20 mouse cellular contexts compared by ENCODE assay signal in genomic region chr11:103294066-103294465, GRCm38 (mm10). TPM values are rescaled to one million over a fixed set of nuclear protein-coding genes. Genes with fewer than 3 reads are reported as not detected.
DNase-seq lines count a peak whose midpoint lies in the region; ATAC-seq and TF ChIP-seq lines count a peak whose summit lies in the region.
"Had no signal": no experiment of that assay in that cellular context is flagged by ENCODE, and none has a peak within 500 bp of the region (broad histone marks: within the 10 kb centered on the region; RNA-seq: fewer than 3 reads in every experiment).

No protein-coding gene starts in this region.

- WGBS in heart, embryonic 10.5 days, result 82% methylated on average over 6 of the region's 6 CpGs
- 65% methylated on average over 6 of the region's 6 CpGs for WGBS in limb, embryonic 14.5 days
- 92% methylated on average over 6 of the region's 6 CpGs for WGBS in midbrain, embryonic 15.5 days

- peak; percentile 97 for DNase-seq in heart, adult 11 months
- DNase-seq in heart, embryonic 10.5 days (ENCODE audit: low spot score), result no peak
- DNase-seq in embryo, embryonic 10.5 days (ENCODE audit: low spot score), result peak; percentile 30
- peak; percentile 65 to 74 for DNase-seq in heart, adult 9 months (ENCODE audit: low spot score in 2 of 2)
- DNase-seq in limb, embryonic 14.5 days (ENCODE audit: low spot score), result peak; percentile 71
- DNase-seq in cerebellum, adult 11-12 months, result no peak
- no peak for DNase-seq in urinary bladder, postnatal 25 days (ENCODE audit: low spot score)
- DNase-seq: adrenal gland, postnatal 36 days; cerebellum, adult 9-11 months; kidney, adult 9 months; left cerebral cortex, postnatal 4 days; lung, postnatal 36 days; right cerebral cortex, postnatal 4 days had no signal

- no peaks in the 10 kb centered on the region for H3K9me3 ChIP-seq in heart, embryonic 10.5 days
- H3K9me3 ChIP-seq in limb, embryonic 14.5 days (ENCODE audit: control insufficient read depth, low read length), result no peaks in the 10 kb centered on the region
- no peaks in the 10 kb centered on the region for H3K9me3 ChIP-seq in midbrain, embryonic 15.5 days
- H3K9me3 ChIP-seq: embryonic facial prominence, embryonic 13.5 days; forebrain, embryonic 13.5 days; G1E; midbrain, embryonic 12.5 days; neural tube, embryonic 12.5 days; stomach, embryonic 15.5 days had no signal

- no peaks in the 10 kb centered on the region for H3K36me3 ChIP-seq in heart, embryonic 10.5 days
- no peaks in the 10 kb centered on the region for H3K36me3 ChIP-seq in limb, embryonic 14.5 days (ENCODE audit: control insufficient read depth, insufficient read depth, low read length)
- no peaks in the 10 kb centered on the region for H3K36me3 ChIP-seq in midbrain, embryonic 15.5 days (replicated peaks)
- H3K36me3 ChIP-seq: embryonic facial prominence, embryonic 13.5 days; G1E; midbrain, embryonic 12.5 days; neural tube, embryonic 12.5 days; stomach, embryonic 15.5 days had no signal

- H3K4me3 ChIP-seq in heart, embryonic 10.5 days, result no peak overlapping the region
- no peak overlapping the region for H3K4me3 ChIP-seq in limb, embryonic 14.5 days (replicated peaks; ENCODE audit: low read length)
- H3K4me3 ChIP-seq in midbrain, embryonic 15.5 days, result no peak overlapping the region
- H3K4me3 ChIP-seq: embryonic facial prominence, embryonic 13.5 days; forebrain, embryonic 13.5 days; midbrain, embryonic 12.5 days; neural tube, embryonic 12.5 days; stomach, embryonic 15.5 days had no signal

- H3K27me3 ChIP-seq in heart, embryonic 10.5 days (ENCODE audit: insufficient read depth, poor library complexity, severe bottlenecking), result 0 out of 2 replicates have a peak, but pooled peaks cover 6% of the 10 kb centered on the region
- no peaks in the 10 kb centered on the region for H3K27me3 ChIP-seq in limb, embryonic 14.5 days (ENCODE audit: control insufficient read depth, insufficient read depth, low read length)
- H3K27me3 ChIP-seq in midbrain, embryonic 15.5 days (replicated peaks), result no peaks in the 10 kb centered on the region
- H3K27me3 ChIP-seq: embryonic facial prominence, embryonic 13.5 days; forebrain, embryonic 13.5 days; midbrain, embryonic 12.5 days; neural tube, embryonic 12.5 days; stomach, embryonic 15.5 days had no signal

- H3K9ac ChIP-seq in limb, embryonic 14.5 days (ENCODE audit: low read depth, low read length, severe bottlenecking), result no peak overlapping the region
- no peak overlapping the region for H3K9ac ChIP-seq in midbrain, embryonic 15.5 days
- H3K9ac ChIP-seq: embryonic facial prominence, embryonic 13.5 days; forebrain, embryonic 13.5 days; midbrain, embryonic 12.5 days; neural tube, embryonic 12.5 days; stomach, embryonic 15.5 days had no signal

- no peak for TF ChIP-seq POLR2A in limb, embryonic 14.5 days (IDR thresholded peaks at IDR 0.05; ENCODE audit: borderline replicate concordance, extremely low read depth, insufficient read depth, insufficient read length)

- H3K4me2 ChIP-seq in limb, embryonic 14.5 days (replicated peaks; ENCODE audit: low read depth, low read length, severe bottlenecking), result no peak overlapping the region
- H3K4me2 ChIP-seq in midbrain, embryonic 15.5 days, result no peak overlapping the region
- H3K4me2 ChIP-seq: embryonic facial prominence, embryonic 13.5 days; forebrain, embryonic 13.5 days; midbrain, embryonic 12.5 days; neural tube, embryonic 12.5 days; stomach, embryonic 15.5 days had no signal

- no peak overlapping the region for H3K27ac ChIP-seq in heart, embryonic 10.5 days
- H3K27ac ChIP-seq in limb, embryonic 14.5 days (replicated peaks; ENCODE audit: low read depth, low read length), result no peak overlapping the region
- H3K27ac ChIP-seq in midbrain, embryonic 15.5 days, result no peak overlapping the region
- H3K27ac ChIP-seq: embryonic facial prominence, embryonic 13.5 days; forebrain, embryonic 13.5 days; midbrain, embryonic 12.5 days; neural tube, embryonic 12.5 days; stomach, embryonic 15.5 days had no signal

- H3K4me1 ChIP-seq in heart, embryonic 10.5 days, result peaks cover 13% of the 10 kb centered on the region
- peaks cover 20% of the 10 kb centered on the region for H3K4me1 ChIP-seq in limb, embryonic 14.5 days (ENCODE audit: control insufficient read depth, insufficient read depth, low read length)
- H3K4me1 ChIP-seq in midbrain, embryonic 15.5 days, result no peaks in the 10 kb centered on the region
- H3K4me1 ChIP-seq: neural tube, embryonic 12.5 days had no signal

- ATAC-seq in limb, embryonic 14.5 days (ENCODE audit: low FRiP score, low read depth), result no peak
- ATAC-seq in midbrain, embryonic 15.5 days (replicated peaks), result no peak
- ATAC-seq: forebrain, embryonic 13.5 days had no signal

RNA-seq across cellular contexts. Expression of gene Map3k14, which starts 26.8 kb away (rescaled TPM):
- 1.7 and 2.1 TPM in 2 replicates for polyA plus RNA-seq in heart, embryonic 10.5 days (2016; fragmentation: Nextera tagmentation; extraction: Ambion mirVana)
- polyA plus RNA-seq in limb, embryonic 14.5 days (2012; rRNA removed), result 10.0 and 11.6 TPM in 2 replicates
- polyA plus RNA-seq in limb, embryonic 14.5 days (2014; fragmentation: Nextera tagmentation; extraction: Ambion mirVana), result 4.0 and 4.6 TPM in 2 replicates
- 3.9 and 5.0 TPM in 2 replicates for polyA plus RNA-seq in midbrain, embryonic 15.5 days (2015; fragmentation: Nextera tagmentation; extraction: Ambion mirVana)

Comparison
In these comparisons a context has a peak if more than half of its experiments do, and no peak if none do; other contexts are left out.
1. DNase-seq: peak in heart, adult 11 months (single experiment), embryo, embryonic 10.5 days (single experiment), heart, adult 9 months (2 of 2) and limb, embryonic 14.5 days (single experiment); none in heart, embryonic 10.5 days (single experiment), cerebellum, adult 11-12 months (single experiment) and urinary bladder, postnatal 25 days (single experiment).